Mouse (Mus musculus) stomach, embryonic 14.5 days (tissue): ENCODE measurements around the gene Spata2l. TPM values are rescaled to one million over a fixed set of nuclear protein-coding genes. Genes with fewer than 3 reads are reported as not detected.
A peak's percentile ranks its signal among the peaks of the same experiment; 100 is the strongest.
"Not testable (repeated sequence)": the region's sequence is repeated elsewhere in the genome, so short reads cannot be mapped to it uniquely, and the experiment has no call there.

Experiments
- ATAC-seq: fragments of 200-750 bp; cut with Nextera tagmentation; 2 replicates; pipeline ENCODE4 v1.8.0; 2017; ENCODE audit warnings: low read depth, moderate TSS enrichment; ENCODE audit not compliant: insufficient number of reproducible peaks, insufficient read depth, low FRiP score
- H3K27ac ChIP-seq: fragments of 300-500 bp; sonication (generic); 2 replicates; pipeline ENCODE4 v1.5.1; 2014; ENCODE audit warnings: mild to moderate bottlenecking, low read length, moderate library complexity, mixed read lengths
- H3K27me3 ChIP-seq: fragments of 300-500 bp; sonication (generic); 2 replicates; pipeline ENCODE4 v1.6.1; 2014; ENCODE audit warnings: low read length, control low read depth, mixed read lengths; ENCODE audit not compliant: control insufficient read depth, insufficient read depth
- H3K36me3 ChIP-seq: fragments of 300-500 bp; sonication (generic); 2 replicates; pipeline ENCODE4 v1.6.1; 2014; ENCODE audit warnings: mild to moderate bottlenecking, control low read depth, low read length, moderate library complexity, mixed read lengths; ENCODE audit not compliant: control insufficient read depth, insufficient read depth
- H3K4me1 ChIP-seq: fragments of 300-500 bp; sonication (generic); 2 replicates; pipeline ENCODE4 v1.6.1; 2014; ENCODE audit warnings: low read length, control low read depth, mixed read lengths; ENCODE audit not compliant: control insufficient read depth, insufficient read depth
- H3K4me2 ChIP-seq: fragments of 300-500 bp; sonication (generic); replicated peaks from 2 replicates; pipeline ENCODE4 v1.6.1; 2014; ENCODE audit warnings: low read depth, low read length, control low read depth
- H3K4me3 ChIP-seq: fragments of 300-500 bp; sonication (generic); 2 replicates; pipeline ENCODE4 v1.5.1; 2014; ENCODE audit warnings: low read depth, low read length, control low read depth
- H3K9ac ChIP-seq: fragments of 300-500 bp; sonication (generic); replicated peaks from 2 replicates; pipeline ENCODE4 v1.6.1; 2014; ENCODE audit warnings: low read depth, mild to moderate bottlenecking, control low read depth, low read length, moderate library complexity, mixed read lengths
- H3K9me3 ChIP-seq: fragments of 300-500 bp; sonication (generic); 2 replicates; pipeline ENCODE4 v1.6.1; 2016; ENCODE audit warnings: low read depth, low read length, control low read depth; ENCODE audit not compliant: control insufficient read depth
- WGBS: fragments of 180-500 bp; shearing (Covaris S2); extraction: QIAGEN DNeasy Blood & Tissue Kit; methylation state at CpG from one replicate; pipeline ENCODE4 v1.1.7; 2014; 5-methylcytosine and 5-hydroxymethylcytosine counted together
- polyA plus RNA-seq: library from polyadenylated mRNA; unstranded; fragments of >200 nt; fragmentation: Nextera tagmentation; extraction: Ambion mirVana; gene quantifications from 2 replicates; pipeline ENCODE4 v1.2.1, GENCODE M21; 2014

The Spata2l gene
- polyA plus RNA-seq, result 4.1 and 4.7 TPM in 2 replicates

DNA sequence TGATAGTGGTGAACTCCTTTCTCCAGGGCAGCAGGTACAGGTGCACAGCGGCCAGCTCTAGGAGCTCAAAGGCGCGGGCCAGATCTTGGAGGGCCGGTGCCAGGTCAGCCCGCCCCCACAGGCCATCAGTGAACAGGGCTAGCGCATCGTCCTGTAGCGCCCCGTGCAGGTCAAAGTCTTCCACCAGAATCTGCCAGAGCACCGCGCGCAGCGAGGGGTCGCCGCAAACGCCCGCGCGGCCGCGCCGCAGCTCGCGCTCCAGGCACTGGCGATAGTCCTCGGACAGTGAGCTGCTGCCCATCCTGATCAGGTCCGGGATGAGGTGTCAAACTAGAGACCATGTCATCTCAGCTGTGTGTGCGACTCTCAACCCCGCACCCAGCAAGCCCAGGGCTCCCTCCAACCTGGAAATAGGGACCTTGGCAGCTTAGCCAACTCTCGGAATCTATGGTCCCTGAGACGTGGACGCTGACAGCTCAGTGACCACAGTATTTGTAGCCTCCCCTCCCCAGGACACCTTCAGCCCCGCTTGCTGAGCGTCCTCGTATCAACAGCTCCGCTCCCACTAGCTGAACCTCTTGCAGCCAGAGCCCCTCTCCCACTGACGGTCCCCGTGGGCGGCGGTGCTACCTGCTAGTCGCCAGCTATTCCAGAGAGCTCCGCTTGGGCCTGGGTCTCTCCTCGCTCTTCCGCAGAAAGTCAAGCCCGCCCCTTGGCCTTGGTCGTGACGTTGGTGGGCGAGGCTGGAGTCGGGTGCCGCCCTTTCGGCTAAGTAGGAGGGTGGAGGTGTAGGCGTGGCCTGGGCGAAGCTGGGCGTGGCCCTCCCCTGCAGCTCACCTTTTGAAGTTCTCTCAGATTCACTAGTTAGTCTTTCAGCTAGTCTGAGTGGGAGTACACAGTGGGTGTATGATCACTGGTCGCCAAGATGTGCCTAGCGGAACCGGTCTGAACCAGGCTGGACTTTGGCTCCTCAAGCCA lies at the start of gene Spata2l:
TSS of gene Spata2l (minus strand) at position 714 of the 978 bp plus-strand sequence.
- 2% methylated on average over 57 of the region's 57 CpGs for WGBS
- Histone ChIP-seq H3K4me2 (peak within 1 kb of the TSS; percentile 97), H3K27ac (no peak within 1 kb of the TSS), H3K27me3 (no peaks in the 10 kb centered on the region), H3K9ac (peak within 1 kb of the TSS; percentile 52), H3K4me3 (peak within 1 kb of the TSS; percentile 51), H3K4me1 (peaks cover 9% of the 10 kb centered on the region; the same call in 1 of the 2 replicates), H3K9me3 (no peaks in the 10 kb centered on the region), H3K36me3 (no peaks in the 10 kb centered on the region)
- peak; percentile 86 for ATAC-seq

DNA sequence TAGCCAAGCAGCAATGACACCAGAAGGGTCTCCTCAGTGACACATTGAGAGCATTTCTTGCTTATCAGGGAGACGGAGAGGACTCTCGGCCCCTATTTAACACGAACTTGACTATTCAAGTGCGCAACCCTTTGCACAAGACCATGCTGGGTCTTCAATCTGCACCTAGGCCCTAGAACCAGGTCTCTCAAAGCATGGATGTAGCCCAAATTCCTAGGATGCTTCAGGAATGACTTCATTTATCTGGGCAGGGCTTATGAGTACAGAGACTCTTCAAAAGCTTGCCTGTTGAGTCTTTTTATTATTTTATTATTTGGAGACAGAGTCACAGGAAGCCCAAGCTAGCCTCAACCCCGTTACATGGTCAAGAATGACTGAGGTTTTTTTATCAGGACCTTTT lies 48.5 kb upstream of the Spata2l start:
- Histone ChIP-seq H3K4me2 (no peak overlapping the region), H3K4me1 (no peaks in the 10 kb centered on the region), H3K27ac (no peak overlapping the region), H3K9ac (no peak overlapping the region), H3K9me3 (no peaks in the 10 kb centered on the region), H3K4me3 (no peak overlapping the region), H3K36me3 (peaks cover 24% of the 10 kb centered on the region), H3K27me3 (no peaks in the 10 kb centered on the region)
- ATAC-seq, result no peak
- 89% methylated on average over 5 of the region's 5 CpGs for WGBS

GRCm38 (mm10) chr8:123283991-123284390 lies 48.0 kb upstream of the Spata2l start:
- no peaks in the 10 kb centered on the region for H3K27me3 ChIP-seq
- ATAC-seq, result no peak
- H3K4me1 ChIP-seq, result no peaks in the 10 kb centered on the region
- no peak overlapping the region for H3K4me3 ChIP-seq
- no peak overlapping the region for H3K27ac ChIP-seq
- WGBS, result 87% methylated on average over 7 of the region's 7 CpGs
- no peak overlapping the region for H3K9ac ChIP-seq
- no peak overlapping the region for H3K4me2 ChIP-seq
- H3K36me3 ChIP-seq, result peaks cover 20% of the 10 kb centered on the region
- H3K9me3 ChIP-seq, result no peaks in the 10 kb centered on the region

- H3K27ac ChIP-seq, H3K27me3 ChIP-seq, H3K4me1 ChIP-seq, H3K9ac ChIP-seq, H3K4me2 ChIP-seq, ATAC-seq, H3K4me3 ChIP-seq, H3K9me3 ChIP-seq: not testable (repeated sequence)
- WGBS, result 92% methylated on average over 5 of the region's 6 CpGs
- peaks cover 13% of the 10 kb centered on the region; the same call in 1 of the 2 replicates for H3K36me3 ChIP-seq
Observed at GRCm38 (mm10) chr8:123282994-123283393, 47.0 kb upstream of the Spata2l start.

DNA sequence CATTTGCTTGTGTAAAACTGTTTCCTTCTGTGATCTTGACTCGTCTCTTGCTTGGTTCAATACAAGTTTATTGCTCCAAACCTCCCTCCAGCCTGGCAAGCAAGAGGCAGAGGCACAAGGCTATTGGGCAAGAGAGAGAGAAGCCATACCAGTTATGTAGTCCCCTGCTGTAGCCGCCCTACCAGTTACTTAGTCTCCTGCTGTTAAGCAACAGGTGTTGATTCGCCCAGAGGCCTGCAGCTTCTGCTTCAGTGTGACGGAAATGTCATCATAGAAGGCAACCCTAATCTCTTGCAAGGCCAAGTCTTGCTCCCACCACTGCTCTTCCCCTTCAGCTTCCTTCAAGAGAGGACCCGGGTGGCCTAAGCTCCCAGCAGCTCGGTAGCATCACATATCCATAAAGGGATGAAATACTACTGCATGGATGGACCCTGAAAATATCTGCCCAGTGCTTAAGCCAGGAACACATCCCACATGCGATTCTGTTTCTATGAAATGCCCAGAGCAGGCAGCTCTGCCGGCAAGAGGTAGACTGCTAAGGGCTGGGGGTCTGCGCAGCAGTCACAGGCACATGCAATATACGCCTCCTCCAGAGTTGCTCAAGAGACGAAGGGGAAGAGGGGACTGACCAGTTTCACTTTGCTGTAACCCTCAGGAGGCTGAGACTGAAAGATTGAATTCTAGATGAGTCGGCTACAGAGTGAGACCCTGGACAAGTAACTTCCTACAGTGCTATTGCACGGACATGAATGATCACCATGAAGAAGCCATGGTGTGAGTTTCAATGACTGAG lies 44.5 kb upstream of the Spata2l start:
- Histone ChIP-seq H3K9me3 (no peaks in the 10 kb centered on the region), H3K27ac (no peak overlapping the region), H3K4me1 (no peaks in the 10 kb centered on the region), H3K4me2 (no peak overlapping the region), H3K27me3 (no peaks in the 10 kb centered on the region), H3K36me3 (0 out of 2 replicates have a peak, but pooled peaks cover 9% of the 10 kb centered on the region), H3K9ac (no peak overlapping the region), H3K4me3 (no peak overlapping the region)
- WGBS, result 83% methylated on average over 13 of the region's 13 CpGs
- ATAC-seq, result no peak

GRCm38 (mm10) chr8:123279828-123280227 lies 43.8 kb upstream of the Spata2l start:
- ATAC-seq, result no peak
- no peaks in the 10 kb centered on the region for H3K9me3 ChIP-seq
- H3K27me3 ChIP-seq, result no peaks in the 10 kb centered on the region
- no peak overlapping the region for H3K4me3 ChIP-seq
- no peak overlapping the region for H3K27ac ChIP-seq
- H3K4me1 ChIP-seq, result no peaks in the 10 kb centered on the region
- H3K9ac ChIP-seq, result no peak overlapping the region
- 94% methylated on average over 4 of the region's 4 CpGs for WGBS
- no peak overlapping the region for H3K4me2 ChIP-seq
- H3K36me3 ChIP-seq, result 0 out of 2 replicates have a peak, but pooled peaks cover 9% of the 10 kb centered on the region

GRCm38 (mm10) chr8:123278445-123278844 lies 42.4 kb upstream of the Spata2l start:
- Histone ChIP-seq H3K9ac (no peak overlapping the region), H3K4me3 (no peak overlapping the region), H3K27ac (no peak overlapping the region), H3K4me1 (no peaks in the 10 kb centered on the region), H3K36me3 (peaks cover 9% of the 10 kb centered on the region; the same call in 1 of the 2 replicates), H3K27me3 (no peaks in the 10 kb centered on the region), H3K9me3 (no peaks in the 10 kb centered on the region), H3K4me2 (no peak overlapping the region)
- 73% methylated on average over 7 of the region's 7 CpGs for WGBS
- no peak for ATAC-seq

GRCm38 (mm10) chr8:123275096-123275495 lies 39.1 kb upstream of the Spata2l start:
- H3K27ac ChIP-seq, result no peak overlapping the region
- H3K36me3 ChIP-seq, result peaks cover under 1% of the 10 kb centered on the region
- no peaks in the 10 kb centered on the region for H3K9me3 ChIP-seq

More at GRCm38 (mm10) chr8:123275096-123275495, 39.1 kb upstream of the Spata2l start:
- WGBS, result 92% methylated on average over 12 of the region's 12 CpGs
- H3K27me3 ChIP-seq, result no peaks in the 10 kb centered on the region
- H3K9ac ChIP-seq, result no peak overlapping the region
- ATAC-seq, result no peak
- no peak overlapping the region for H3K4me3 ChIP-seq
- H3K4me1 ChIP-seq, result no peaks in the 10 kb centered on the region
- H3K4me2 ChIP-seq, result no peak overlapping the region
